Mouse (Mus musculus): ENCODE results near the gene Tnfaip8l1.

Tnfaip8l1 gene

DNA sequence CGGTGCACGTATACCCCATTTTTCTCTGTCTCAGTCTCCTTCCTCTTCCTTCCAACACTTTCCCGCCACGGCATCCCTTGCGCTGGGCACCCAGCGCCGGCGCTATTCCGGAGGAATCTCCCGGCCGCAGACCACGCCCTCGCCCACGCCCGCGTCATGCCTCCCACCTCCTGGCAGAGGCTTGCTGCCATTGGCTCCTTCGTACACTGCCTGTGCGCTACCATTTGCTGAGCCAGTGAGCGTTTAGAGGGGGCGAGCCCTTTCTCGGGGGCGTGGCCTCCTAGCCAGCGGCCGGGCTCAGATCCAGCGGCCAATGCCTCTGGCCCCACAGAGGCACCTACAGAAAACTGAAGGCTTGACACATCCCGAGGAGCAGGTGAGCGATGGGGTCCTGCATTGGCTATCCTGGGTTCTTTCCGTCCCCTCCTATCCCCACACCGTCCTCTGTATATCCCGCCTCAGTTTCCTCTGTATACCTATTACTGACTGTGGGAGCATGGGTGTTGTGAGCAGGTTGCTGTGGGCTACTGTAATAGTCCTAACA is at the start of gene Tnfaip8l1:
Gene Tnfaip8l1, plus strand, starts transcription at position 247 of the 544 bp plus-strand sequence.
- DNase-seq (ENCODE audit: extremely low spot score), result peak; percentile 93

DNA sequence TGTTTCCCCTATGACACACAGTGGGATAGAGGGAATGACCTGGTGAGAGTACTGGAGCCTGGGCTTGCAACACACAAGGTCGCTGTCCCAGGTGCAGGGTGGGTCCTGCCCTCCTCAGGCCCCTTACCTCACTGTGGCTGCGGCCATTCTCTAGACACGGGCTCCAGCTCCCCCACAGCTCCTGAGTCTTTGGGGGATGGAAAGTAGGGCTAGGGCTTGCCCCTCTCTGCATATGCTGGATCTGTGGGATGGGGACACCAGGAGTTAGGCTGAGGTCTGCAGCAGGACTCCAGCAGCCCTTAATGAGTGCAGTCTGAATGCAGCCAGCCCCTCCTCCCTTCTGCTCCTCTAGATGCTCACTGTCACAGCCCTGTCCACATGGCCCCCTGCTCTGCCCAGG is 49.5 kb upstream of the Tnfaip8l1 start:
- DNase-seq (ENCODE audit: extremely low spot score), result no peak

GRCm38 (mm10) chr17:56116193-56116592 is 46.1 kb upstream of the Tnfaip8l1 start:
- DNase-seq (ENCODE audit: extremely low spot score), result no peak

GRCm38 (mm10) chr17:56117251-56117710 is 45.0 kb upstream of the Tnfaip8l1 start, which contains the start of gene Plin5:
Gene Plin5, minus strand, starts transcription at chr17:56117596.
- DNase-seq (ENCODE audit: extremely low spot score), result peak; percentile 53

DNA sequence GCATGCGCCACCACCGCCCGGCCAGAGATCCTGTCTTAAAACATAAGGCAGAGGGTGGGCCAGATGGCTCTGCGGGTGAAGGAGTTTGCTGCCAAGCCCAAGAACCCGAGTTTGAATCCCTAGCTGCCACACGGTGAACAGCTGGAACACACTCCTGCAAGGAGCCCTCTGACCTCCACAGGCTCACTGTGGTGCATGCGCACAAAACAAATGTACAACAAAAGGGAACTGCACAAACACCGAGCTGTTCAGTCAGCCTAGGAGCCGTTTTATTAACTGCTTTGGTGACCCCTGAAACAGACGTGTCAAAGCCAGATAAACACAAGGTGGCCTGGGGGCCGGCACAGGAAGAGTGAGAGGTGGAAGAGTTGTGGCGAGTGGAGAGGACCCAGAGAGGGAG is 42.8 kb upstream of the Tnfaip8l1 start:
- DNase-seq (ENCODE audit: extremely low spot score), result no peak

DNA sequence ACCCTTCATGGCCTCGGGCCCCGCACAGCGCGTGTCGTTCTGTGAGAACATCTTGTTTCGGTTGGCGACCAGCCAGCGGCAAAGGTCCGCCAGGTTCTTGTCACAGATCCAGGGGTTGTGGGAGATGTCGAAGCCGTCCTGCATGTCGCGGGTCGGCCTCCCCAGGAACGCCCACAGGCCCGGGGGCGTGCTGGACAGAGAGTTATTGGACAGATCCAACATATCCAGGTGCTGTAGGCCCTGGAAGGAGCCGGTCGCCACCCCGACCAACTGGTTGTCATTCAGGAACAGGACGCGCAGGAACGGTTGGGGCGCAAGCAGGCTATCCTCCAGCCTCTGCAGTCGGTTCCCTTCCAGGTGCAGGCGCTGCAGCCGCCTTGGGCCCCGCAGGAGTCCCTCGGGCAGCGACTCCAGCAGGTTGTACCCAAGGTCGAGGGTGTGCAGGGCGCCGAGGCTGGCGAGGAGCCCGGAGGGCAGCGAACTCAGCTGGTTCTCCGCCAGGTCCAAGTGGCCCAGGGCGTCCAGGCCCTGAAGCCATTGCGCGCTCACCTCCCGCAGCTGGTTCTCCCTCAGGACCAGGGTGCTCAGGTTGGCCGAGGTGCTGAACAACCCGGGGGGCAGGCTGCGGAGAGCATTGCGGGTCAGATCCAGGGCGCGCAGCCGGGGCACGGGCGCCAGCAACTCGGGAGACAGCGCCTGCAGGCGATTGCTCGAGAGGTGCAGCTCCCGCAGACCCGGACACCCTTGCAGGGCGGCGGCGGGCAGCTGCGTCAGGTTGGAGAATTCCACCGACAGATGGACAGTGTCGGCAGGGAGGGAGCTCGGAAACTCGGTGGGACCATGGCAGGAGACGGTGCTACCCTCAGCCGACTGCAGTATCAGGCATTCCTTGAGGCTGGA is 42.0 kb upstream of the Tnfaip8l1 start:
- no peak for DNase-seq (ENCODE audit: extremely low spot score)

GRCm38 (mm10) chr17:56121826-56122225 is 40.5 kb upstream of the Tnfaip8l1 start, which contains the start of gene Lrg1:
Gene Lrg1, minus strand, starts transcription at chr17:56122001.
- DNase-seq (ENCODE audit: extremely low spot score), result no peak

- DNase-seq (ENCODE audit: extremely low spot score), result no peak
These were observed 39.1 kb upstream of the Tnfaip8l1 start for GRCm38 (mm10) chr17:56123161-56123560.

- DNase-seq (ENCODE audit: extremely low spot score), result no peak
These were observed 38.5 kb upstream of the Tnfaip8l1 start for GRCm38 (mm10) chr17:56123681-56124340.

DNA sequence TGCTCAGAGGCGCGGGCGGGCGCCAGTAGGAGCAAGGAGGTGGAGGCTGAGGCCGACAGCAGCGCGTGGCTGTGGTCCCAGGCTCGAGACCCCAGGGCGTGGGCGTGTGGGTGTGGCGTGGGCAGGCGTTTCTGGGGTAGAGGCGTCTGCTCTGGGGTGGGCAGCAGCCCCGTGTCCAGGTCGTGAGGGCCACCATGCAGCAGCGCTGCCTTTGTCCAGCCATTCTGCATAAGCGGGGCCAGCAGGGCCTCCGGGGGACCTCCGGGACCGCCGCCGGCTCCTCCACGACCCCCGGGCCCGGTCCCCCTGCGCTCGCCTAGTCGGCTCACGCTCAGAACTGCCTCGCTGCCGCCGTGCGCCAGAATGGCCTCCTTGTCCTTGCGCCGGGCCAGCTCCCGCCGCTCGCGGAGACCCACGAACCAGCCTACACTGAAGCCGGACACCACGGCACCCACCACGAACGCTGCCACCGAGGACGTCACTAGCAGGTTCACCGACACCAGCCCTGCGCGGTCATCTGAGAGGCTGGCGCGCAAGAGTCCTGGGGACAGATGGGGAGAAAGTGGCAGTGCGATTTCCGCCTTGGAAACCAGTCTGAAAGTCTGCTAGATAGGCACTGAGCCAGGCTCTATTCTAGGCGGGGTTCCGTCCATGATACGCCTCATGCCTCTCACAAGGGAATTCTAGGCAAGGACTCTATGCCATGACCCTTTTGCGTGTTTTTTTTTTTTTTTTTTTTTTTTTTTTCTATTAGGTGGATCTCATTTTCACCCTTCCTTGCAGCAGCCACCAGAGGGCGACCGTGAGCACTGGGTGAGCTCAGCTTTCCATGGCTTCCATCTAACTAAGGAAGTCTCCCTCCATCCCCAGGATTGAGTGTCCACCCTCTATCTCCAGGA is 37.7 kb upstream of the Tnfaip8l1 start:
- DNase-seq (ENCODE audit: extremely low spot score), result no peak

- DNase-seq (ENCODE audit: extremely low spot score), result no peak
These were observed 37.0 kb upstream of the Tnfaip8l1 start for GRCm38 (mm10) chr17:56125276-56125630.

- no peak for DNase-seq (ENCODE audit: extremely low spot score)
These were observed 36.1 kb upstream of the Tnfaip8l1 start for GRCm38 (mm10) chr17:56126175-56126574.

GRCm38 (mm10) chr17:56128246-56128645 is 34.0 kb upstream of the Tnfaip8l1 start:
- DNase-seq (ENCODE audit: extremely low spot score), result no peak

DNA sequence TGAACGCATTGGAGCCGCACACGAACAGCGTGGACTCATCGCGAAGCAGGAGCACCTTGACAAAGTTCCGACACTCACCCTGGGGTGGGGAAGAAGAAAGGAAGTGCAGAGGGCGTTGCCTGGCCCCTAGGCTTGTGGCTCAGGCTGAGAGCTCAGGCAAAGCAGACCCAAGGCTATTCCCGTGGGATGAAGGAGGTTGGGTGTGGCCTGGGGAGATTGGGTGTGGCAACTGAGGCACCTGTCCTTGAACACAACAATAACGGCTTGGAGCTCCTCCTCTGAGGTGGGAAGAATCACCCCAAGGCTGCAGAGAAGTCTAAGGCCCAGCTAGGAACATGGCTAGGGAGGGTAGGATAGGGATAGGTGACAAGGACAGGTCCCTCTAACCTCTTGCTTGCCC is 31.1 kb upstream of the Tnfaip8l1 start:
- no peak for DNase-seq (ENCODE audit: extremely low spot score)

- DNase-seq (ENCODE audit: extremely low spot score), result no peak
These were observed 30.5 kb upstream of the Tnfaip8l1 start for GRCm38 (mm10) chr17:56131814-56132213.

DNA sequence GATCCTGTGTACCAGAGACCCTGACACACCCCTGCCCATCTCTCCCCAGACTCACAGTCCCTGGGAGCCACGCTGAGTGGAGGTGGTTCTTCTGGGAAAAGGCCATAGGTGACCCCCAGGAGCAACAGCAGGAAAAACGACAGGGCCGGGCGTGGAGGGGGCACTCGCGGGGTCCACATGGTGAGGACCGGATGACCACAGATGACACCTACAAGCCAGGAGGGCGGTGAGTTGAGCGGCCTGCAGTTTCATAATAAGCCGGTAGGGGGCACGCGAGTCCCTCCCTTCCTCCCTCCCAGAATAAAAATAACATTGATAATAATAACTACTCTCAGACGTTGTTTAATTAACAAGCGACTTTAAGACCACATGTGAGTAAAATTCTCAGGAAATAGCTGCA is 29.6 kb upstream of the Tnfaip8l1 start:
- peak; percentile 60 for DNase-seq (ENCODE audit: extremely low spot score)

- DNase-seq (ENCODE audit: extremely low spot score), result peak; percentile 81
These were observed 28.6 kb upstream of the Tnfaip8l1 start for GRCm38 (mm10) chr17:56133457-56134363.

- DNase-seq (ENCODE audit: extremely low spot score), result peak; percentile 63
These were observed 27.8 kb upstream of the Tnfaip8l1 start for GRCm38 (mm10) chr17:56134463-56134971.

- DNase-seq (ENCODE audit: extremely low spot score), result no peak
These were observed 25.7 kb upstream of the Tnfaip8l1 start for GRCm38 (mm10) chr17:56136558-56136957.

All from embryo, embryonic 9.5 days (tissue).